Mouse (Mus musculus) forebrain, embryonic 13.5 days (tissue): ENCODE measurements around the gene Susd1. TPM values are rescaled to one million over a fixed set of nuclear protein-coding genes. Genes with fewer than 3 reads are reported as not detected.

Experiments
- ATAC-seq: fragments of 200-750 bp; cut with Nextera tagmentation; 2 replicates; pipeline ENCODE4 v1.8.0; 2017
- H3K27ac ChIP-seq: fragments of 300-500 bp; sonication (generic); 2 replicates; pipeline ENCODE4 v1.5.1; 2015; ENCODE audit warnings: inconsistent platforms, mild to moderate bottlenecking, moderate library complexity
- H3K27me3 ChIP-seq: fragments of 300-500 bp; sonication (generic); 2 replicates; pipeline ENCODE4 v1.6.1; 2015; ENCODE audit warnings: mild to moderate bottlenecking, inconsistent platforms
- H3K36me3 ChIP-seq: fragments of 300-500 bp; sonication (generic); 2 replicates; pipeline ENCODE4 v1.6.1; 2015; ENCODE audit warnings: mild to moderate bottlenecking, inconsistent platforms; ENCODE audit not compliant: poor library complexity, severe bottlenecking
- H3K4me1 ChIP-seq: fragments of 300-500 bp; sonication (generic); 2 replicates; pipeline ENCODE4 v1.6.1; 2015; ENCODE audit warnings: inconsistent platforms
- H3K4me2 ChIP-seq: fragments of 300-500 bp; sonication (generic); 2 replicates; pipeline ENCODE4 v1.6.1; 2015; ENCODE audit warnings: inconsistent platforms, mild to moderate bottlenecking, moderate library complexity
- H3K4me3 ChIP-seq: fragments of 300-500 bp; sonication (generic); 2 replicates; pipeline ENCODE4 v1.5.1; 2015; ENCODE audit warnings: mild to moderate bottlenecking, inconsistent platforms
- H3K9ac ChIP-seq: fragments of 300-500 bp; sonication (generic); 2 replicates; pipeline ENCODE4 v1.6.1; 2015; ENCODE audit warnings: mild to moderate bottlenecking, inconsistent platforms
- H3K9me3 ChIP-seq: fragments of 300-500 bp; sonication (generic); replicated peaks from 2 replicates; pipeline ENCODE4 v1.6.1; 2016; ENCODE audit warnings: inconsistent platforms
- WGBS: fragments of 180-500 bp; shearing (Covaris S2); methylation state at CpG from one replicate; pipeline ENCODE4 v1.1.7; 2015; 5-methylcytosine and 5-hydroxymethylcytosine counted together
- polyA plus RNA-seq: library from polyadenylated mRNA; unstranded; fragments of >200 nt; fragmentation: Nextera tagmentation; extraction: Ambion mirVana; gene quantifications from 2 replicates; pipeline ENCODE4 v1.2.1, GENCODE M21; 2015

The Susd1 gene
- polyA plus RNA-seq, 1 experiment from 2014 or later = 0.72 TPM

GRCm38 (mm10) chr4:59450906-59451305, 12.5 kb upstream of the Susd1 start:
- H3K4me3 ChIP-seq = no peak overlapping the region
- no peaks in the 10 kb centered on the region for H3K36me3 ChIP-seq
- H3K4me1 ChIP-seq = no peaks in the 10 kb centered on the region
- no peak for ATAC-seq
- H3K4me2 ChIP-seq = no peak overlapping the region
- H3K9ac ChIP-seq = no peak overlapping the region
- no peaks in the 10 kb centered on the region for H3K27me3 ChIP-seq
- 88% methylated on average over 3 of the region's 3 CpGs for WGBS
- H3K9me3 ChIP-seq = no peaks in the 10 kb centered on the region
- H3K27ac ChIP-seq = no peak overlapping the region

DNA sequence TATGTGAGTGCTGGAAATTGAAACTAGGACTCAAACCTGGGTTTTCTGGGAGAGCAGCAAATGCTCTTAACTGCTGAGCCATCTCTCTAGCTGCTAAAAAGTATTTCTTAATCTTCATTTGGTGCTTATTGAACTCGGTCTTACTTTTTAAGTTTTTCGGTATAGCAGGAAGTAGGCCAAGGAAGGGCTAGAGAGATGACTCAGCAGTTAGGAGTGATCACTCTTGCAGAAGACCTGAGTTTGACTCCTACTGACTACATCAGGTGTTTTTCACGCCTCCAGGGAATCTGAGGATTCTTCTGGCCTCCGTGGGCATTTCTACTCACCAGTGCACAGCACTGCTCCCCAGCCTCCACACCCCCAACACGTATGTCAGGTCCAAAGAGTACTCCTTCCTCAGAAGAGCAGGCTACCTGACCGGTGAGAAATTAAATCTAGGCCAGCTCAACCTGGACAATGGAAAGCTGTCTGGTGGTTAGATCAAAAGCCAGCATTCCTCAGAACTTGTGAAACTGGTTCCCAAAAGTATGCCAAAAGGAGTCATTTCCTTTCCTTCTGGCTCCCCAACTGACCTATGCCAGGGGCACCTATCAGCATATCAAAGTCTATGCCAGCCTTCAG, 11.9 kb upstream of the Susd1 start:
- no peak overlapping the region for H3K27ac ChIP-seq
- no peak overlapping the region for H3K4me3 ChIP-seq
- H3K36me3 ChIP-seq = no peaks in the 10 kb centered on the region
- 90% methylated on average over 6 of the region's 6 CpGs for WGBS
- no peak for ATAC-seq
- H3K27me3 ChIP-seq = no peaks in the 10 kb centered on the region
- H3K9me3 ChIP-seq = no peaks in the 10 kb centered on the region
- no peak overlapping the region for H3K4me2 ChIP-seq
- H3K4me1 ChIP-seq = no peaks in the 10 kb centered on the region
- no peak overlapping the region for H3K9ac ChIP-seq

DNA sequence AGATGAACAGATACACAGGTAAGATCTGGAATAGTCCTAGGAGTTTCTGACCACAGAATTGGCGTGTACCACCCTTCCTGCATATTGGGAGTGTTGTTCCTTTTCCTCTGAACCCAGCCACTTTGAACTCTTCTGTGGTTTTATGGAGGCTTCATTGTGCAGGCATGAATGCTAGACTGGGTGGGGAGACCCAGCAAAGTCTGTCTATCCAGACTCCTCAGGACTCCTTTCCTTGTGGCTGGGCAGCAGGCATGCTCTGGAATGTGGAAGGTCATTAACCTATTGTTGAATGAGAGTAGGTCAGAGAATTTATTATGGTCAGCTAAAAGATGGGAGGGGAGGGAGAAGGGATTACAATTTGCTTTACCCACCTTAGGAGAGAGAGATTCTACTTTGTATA, 8.9 kb upstream of the Susd1 start:
- H3K36me3 ChIP-seq = no peaks in the 10 kb centered on the region
- no peaks in the 10 kb centered on the region for H3K4me1 ChIP-seq
- H3K9me3 ChIP-seq = no peaks in the 10 kb centered on the region
- no peak for ATAC-seq
- no peak overlapping the region for H3K27ac ChIP-seq
- no peaks in the 10 kb centered on the region for H3K27me3 ChIP-seq
- no peak overlapping the region for H3K4me3 ChIP-seq
- WGBS = 76% methylated on average over 1 of the region's 1 CpGs
- no peak overlapping the region for H3K4me2 ChIP-seq
- H3K9ac ChIP-seq = no peak overlapping the region

DNA sequence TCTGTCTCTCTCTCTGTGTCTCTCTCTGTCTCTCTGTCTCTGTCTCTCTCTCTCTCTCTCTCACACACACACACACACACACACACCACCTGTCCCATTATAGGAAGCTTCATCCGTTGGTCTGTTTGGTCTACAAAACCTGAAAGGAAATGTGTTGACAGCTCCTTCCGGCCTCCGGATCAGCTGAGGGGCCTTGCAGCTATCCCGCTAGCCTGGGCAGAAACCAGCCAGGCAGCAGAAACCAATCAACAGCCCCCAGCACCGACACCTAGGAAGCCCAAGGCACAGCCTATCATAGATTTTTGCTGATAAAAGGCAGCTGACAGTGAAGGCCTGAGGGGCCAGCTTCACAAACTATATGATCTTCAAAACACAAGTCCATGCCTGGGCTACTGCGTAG, 7.1 kb upstream of the Susd1 start:
- ATAC-seq = no peak
- no peaks in the 10 kb centered on the region for H3K27me3 ChIP-seq
- H3K4me2 ChIP-seq = no peak overlapping the region
- no peak overlapping the region for H3K27ac ChIP-seq
- H3K36me3 ChIP-seq = no peaks in the 10 kb centered on the region
- WGBS = 89% methylated on average over 6 of the region's 6 CpGs
- H3K9ac ChIP-seq = no peak overlapping the region
- no peaks in the 10 kb centered on the region for H3K4me1 ChIP-seq
- no peak overlapping the region for H3K4me3 ChIP-seq
- H3K9me3 ChIP-seq = no peaks in the 10 kb centered on the region

- H3K9me3 ChIP-seq = no peaks in the 10 kb centered on the region
- H3K4me1 ChIP-seq = no peaks in the 10 kb centered on the region
- H3K36me3 ChIP-seq = no peaks in the 10 kb centered on the region
- H3K4me2 ChIP-seq = no peak overlapping the region
- ATAC-seq = no peak
- 83% methylated on average over 3 of the region's 3 CpGs for WGBS
- H3K27ac ChIP-seq = no peak overlapping the region
- no peaks in the 10 kb centered on the region; the same call in 1 of the 2 replicates for H3K27me3 ChIP-seq
- no peak overlapping the region for H3K9ac ChIP-seq
- no peak overlapping the region for H3K4me3 ChIP-seq
Measured at GRCm38 (mm10) chr4:59444994-59445393, 6.6 kb upstream of the Susd1 start.

GRCm38 (mm10) chr4:59444085-59444484, 5.7 kb upstream of the Susd1 start:
- Histone ChIP-seq H3K27ac (no peak overlapping the region), H3K9me3 (no peaks in the 10 kb centered on the region), H3K36me3 (no peaks in the 10 kb centered on the region), H3K27me3 (peaks cover 8% of the 10 kb centered on the region), H3K4me3 (no peak overlapping the region), H3K4me1 (no peaks in the 10 kb centered on the region), H3K9ac (no peak overlapping the region), H3K4me2 (no peak overlapping the region)
- WGBS = 77% methylated on average over 4 of the region's 4 CpGs
- ATAC-seq = no peak

- Histone ChIP-seq H3K4me1 (peaks cover 8% of the 10 kb centered on the region; the same call in 1 of the 2 replicates), H3K36me3 (no peaks in the 10 kb centered on the region)
Measured at GRCm38 (mm10) chr4:59441265-59441664, 2.8 kb upstream of the Susd1 start.

DNA sequence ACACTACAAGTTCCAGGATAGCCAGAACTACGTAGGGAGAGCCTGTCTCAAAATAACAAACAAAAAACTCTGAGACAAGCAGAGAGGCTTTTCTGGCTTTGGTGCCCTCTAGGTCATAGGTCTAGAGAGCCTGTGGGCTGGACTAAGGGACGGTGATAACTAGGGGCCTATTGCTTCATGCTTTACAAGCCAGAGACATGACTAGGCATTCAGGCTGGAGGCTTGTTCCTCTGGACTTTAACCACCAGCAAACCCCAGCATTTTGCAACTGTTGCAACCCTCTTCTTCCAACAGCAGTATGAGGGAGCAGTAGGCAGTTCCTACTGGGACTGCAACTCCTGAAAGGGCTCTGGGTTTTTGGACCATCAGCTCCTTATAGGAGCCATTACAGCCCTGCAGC, 1.5 kb upstream of the Susd1 start:
- H3K27me3 ChIP-seq = peaks cover 36% of the 10 kb centered on the region
- ATAC-seq = no peak
- no peaks in the 10 kb centered on the region for H3K36me3 ChIP-seq
- H3K4me2 ChIP-seq = no peak overlapping the region
- no peaks in the 10 kb centered on the region for H3K9me3 ChIP-seq
- H3K9ac ChIP-seq = no peak overlapping the region
- 56% methylated on average over 2 of the region's 2 CpGs for WGBS
- H3K4me1 ChIP-seq = peaks cover 8% of the 10 kb centered on the region; the same call in 1 of the 2 replicates
- H3K4me3 ChIP-seq = no peak overlapping the region
- H3K27ac ChIP-seq = no peak overlapping the region

More at GRCm38 (mm10) chr4:59441265-59441664, 2.8 kb upstream of the Susd1 start:
- H3K4me3 ChIP-seq = no peak overlapping the region
- H3K4me2 ChIP-seq = no peak overlapping the region
- no peak for ATAC-seq
- no peak overlapping the region for H3K27ac ChIP-seq
- peaks cover 36% of the 10 kb centered on the region for H3K27me3 ChIP-seq
- H3K9me3 ChIP-seq = no peaks in the 10 kb centered on the region
- no peak overlapping the region for H3K9ac ChIP-seq
- WGBS = 82% methylated on average over 1 of the region's 1 CpGs

DNA sequence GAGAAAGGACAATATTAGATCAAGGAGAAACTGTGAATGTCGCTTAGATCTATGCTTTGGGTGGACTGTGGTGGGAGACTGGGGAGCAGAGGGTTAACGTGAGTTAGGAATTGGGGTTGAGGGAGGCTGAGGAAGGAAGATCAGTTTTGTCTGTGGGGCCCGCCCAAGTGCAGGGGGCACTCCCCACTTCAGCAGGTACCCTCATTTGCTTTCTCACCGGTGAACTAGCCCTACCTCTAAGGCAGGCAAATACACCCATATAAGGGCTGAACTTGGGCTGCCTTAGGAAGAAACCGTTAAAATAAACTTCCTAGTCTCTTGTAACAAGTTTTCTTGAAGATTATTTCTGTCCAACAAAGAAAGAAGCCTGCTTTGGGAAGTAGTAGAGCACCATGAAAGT, 608 bp upstream of the Susd1 start:
- Histone ChIP-seq H3K36me3 (no peaks in the 10 kb centered on the region), H3K27me3 (peaks cover 36% of the 10 kb centered on the region), H3K4me1 (peaks cover 8% of the 10 kb centered on the region; the same call in 1 of the 2 replicates), H3K27ac (no peak overlapping the region), H3K4me3 (no peak overlapping the region), H3K4me2 (peak overlapping the region; percentile 100; the same call in 1 of the 2 replicates), H3K9ac (no peak overlapping the region), H3K9me3 (no peaks in the 10 kb centered on the region)
- WGBS = 32% methylated on average over 5 of the region's 5 CpGs
- ATAC-seq = no peak

DNA sequence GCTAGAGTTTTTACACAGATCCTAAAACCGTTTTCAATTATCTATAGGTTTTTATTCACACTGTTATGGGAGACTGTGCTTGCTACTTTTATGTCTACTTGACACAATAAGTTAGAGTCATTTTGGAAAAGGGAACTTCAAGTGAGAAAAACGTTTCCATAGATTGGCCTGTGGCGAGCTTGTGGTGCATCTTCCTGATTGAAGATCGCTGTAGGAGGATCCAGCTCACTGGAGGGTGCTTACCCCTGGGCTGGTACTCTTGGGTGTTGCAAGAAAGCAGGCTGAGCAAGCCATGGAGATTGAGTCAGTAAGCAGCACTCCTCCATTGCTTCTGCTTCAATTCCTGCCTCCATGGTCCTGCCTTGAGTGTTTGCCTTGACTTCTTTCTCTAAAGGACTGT, 2.5 kb downstream of the Susd1 start:
- H3K36me3 ChIP-seq = no peaks in the 10 kb centered on the region
- ATAC-seq = no peak
- no peak overlapping the region for H3K9ac ChIP-seq
- H3K27ac ChIP-seq = no peak overlapping the region
- H3K4me2 ChIP-seq = no peak overlapping the region
- no peaks in the 10 kb centered on the region for H3K9me3 ChIP-seq
- 94% methylated on average over 4 of the region's 4 CpGs for WGBS
- H3K4me1 ChIP-seq = peaks cover 8% of the 10 kb centered on the region; the same call in 1 of the 2 replicates
- no peak overlapping the region for H3K4me3 ChIP-seq
- peaks cover 36% of the 10 kb centered on the region for H3K27me3 ChIP-seq

DNA sequence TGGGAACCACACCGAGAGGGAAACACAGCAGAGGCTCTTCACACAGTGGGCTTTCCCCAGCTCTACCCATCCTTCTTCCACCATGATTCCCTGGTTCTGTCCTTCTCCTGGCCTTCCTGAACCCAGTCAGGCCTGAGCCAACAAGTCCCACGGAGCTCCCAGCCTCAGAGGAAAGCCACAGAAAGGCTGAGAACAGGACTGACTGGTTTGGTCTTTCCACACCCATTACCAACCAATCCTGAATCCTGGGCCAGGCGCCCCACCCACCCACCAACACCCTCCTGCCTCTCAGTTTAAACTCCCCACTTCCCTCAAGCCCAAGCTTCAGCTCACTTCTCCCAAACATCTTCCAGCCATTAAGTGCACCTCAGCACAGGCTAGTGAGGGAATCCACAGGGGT, 4.4 kb downstream of the Susd1 start:
- no peak overlapping the region for H3K9ac ChIP-seq
- peaks cover 8% of the 10 kb centered on the region; the same call in 1 of the 2 replicates for H3K4me1 ChIP-seq
- no peak for ATAC-seq
- no peak overlapping the region for H3K27ac ChIP-seq
- H3K4me3 ChIP-seq = no peak overlapping the region
- 74% methylated on average over 3 of the region's 3 CpGs for WGBS
- no peaks in the 10 kb centered on the region for H3K9me3 ChIP-seq
- peaks cover 27% of the 10 kb centered on the region for H3K27me3 ChIP-seq
- H3K36me3 ChIP-seq = no peaks in the 10 kb centered on the region
- no peak overlapping the region for H3K4me2 ChIP-seq

DNA sequence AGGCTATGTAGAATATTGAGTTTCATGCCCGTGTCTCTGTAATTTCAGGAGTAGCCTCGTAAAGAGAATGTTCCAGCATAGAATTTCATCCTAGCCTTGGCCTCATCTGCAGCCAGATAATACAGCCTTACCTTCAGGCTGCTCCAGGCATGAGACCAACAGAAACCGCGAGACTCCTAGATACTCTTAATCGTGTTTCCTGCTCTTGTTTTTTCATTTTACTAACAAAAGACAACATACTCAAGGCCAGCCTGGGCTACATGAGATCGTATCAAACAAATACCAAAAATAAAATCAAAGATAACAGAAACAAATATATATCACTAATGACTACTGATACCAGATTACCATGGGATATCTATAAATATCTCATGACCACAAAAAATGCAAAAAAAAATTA, 9.3 kb downstream of the Susd1 start:
- Histone ChIP-seq H3K36me3 (no peaks in the 10 kb centered on the region), H3K9ac (no peak overlapping the region), H3K4me3 (no peak overlapping the region), H3K27ac (no peak overlapping the region), H3K27me3 (no peaks in the 10 kb centered on the region), H3K9me3 (no peaks in the 10 kb centered on the region), H3K4me2 (no peak overlapping the region), H3K4me1 (no peaks in the 10 kb centered on the region)
- 92% methylated on average over 6 of the region's 6 CpGs for WGBS
- ATAC-seq = no peak

GRCm38 (mm10) chr4:59426429-59426828, 12.0 kb downstream of the Susd1 start:
- Histone ChIP-seq H3K27ac (no peak overlapping the region), H3K36me3 (no peaks in the 10 kb centered on the region), H3K4me2 (no peak overlapping the region), H3K27me3 (no peaks in the 10 kb centered on the region), H3K9ac (no peak overlapping the region), H3K4me3 (no peak overlapping the region), H3K4me1 (peaks cover 11% of the 10 kb centered on the region), H3K9me3 (no peaks in the 10 kb centered on the region)
- 75% methylated on average over 5 of the region's 5 CpGs for WGBS
- no peak for ATAC-seq
